Mouse (Mus musculus) CH12.LX (cell line): ENCODE data around the gene Rap1a. TPM values are rescaled to one million over a fixed set of nuclear protein-coding genes. Genes with fewer than 3 reads are reported as not detected.

Experiments
- DNase-seq: peaks from one replicate; pipeline ENCODE4 v3.0.0-alpha.2; 2013; ENCODE audit errors: extremely low read depth
- H3K27ac ChIP-seq: 2 replicates; pipeline ENCODE4 v1.5.1; 2012; ENCODE audit warnings: low read depth, mild to moderate bottlenecking, control low read depth, moderate library complexity; ENCODE audit not compliant: insufficient read depth
- H3K27me3 ChIP-seq: replicated peaks from 2 replicates; pipeline ENCODE3; 2012; ENCODE audit warnings: inconsistent platforms
- H3K36me3 ChIP-seq, 2 experiments: replicated peaks in 1 of 2; 2 replicates each; pipeline versions ENCODE3 to v1.6.1; 2012; ENCODE audit warnings: inconsistent platforms in 1 of 2, low read length in 1 of 2, mild to moderate bottlenecking in 1 of 2, mixed read lengths in 1 of 2, moderate library complexity in 1 of 2; ENCODE audit not compliant: control insufficient read depth in 1 of 2, insufficient read depth in 1 of 2
- H3K4me1 ChIP-seq, 2 experiments: 2 replicates each; pipeline ENCODE4 v1.6.1; 2012; ENCODE audit warnings: inconsistent platforms in 1 of 2, moderate library complexity in 1 of 2; ENCODE audit not compliant: insufficient read depth in 2 of 2, control insufficient read depth in 1 of 2
- H3K4me2 ChIP-seq: 2 replicates; pipeline ENCODE4 v1.6.1; 2012; ENCODE audit warnings: low read depth, mild to moderate bottlenecking, control low read depth; ENCODE audit not compliant: poor library complexity, insufficient read depth, severe bottlenecking
- H3K4me3 ChIP-seq, 3 experiments: fragments of 150-350 bp in 1 of 3; sonication (generic) in 1 of 3; replicated peaks in 1 of 3; 2 replicates each; pipeline versions ENCODE3 to v1.5.1; 2011 to 2012; ENCODE audit warnings: low read depth in 2 of 3, low read length in 2 of 3, mild to moderate bottlenecking in 2 of 3, moderate library complexity in 2 of 3, control low read depth in 1 of 3, improper control_type of control experiment in 1 of 3, inconsistent platforms in 1 of 3, mixed read lengths in 1 of 3; ENCODE audit not compliant: poor library complexity in 1 of 3
- H3K79me2 ChIP-seq: replicated peaks from 2 replicates; pipeline ENCODE4 v1.6.1; 2012; ENCODE audit warnings: mild to moderate bottlenecking, moderate library complexity; ENCODE audit not compliant: control insufficient read depth, poor library complexity, insufficient read depth, severe bottlenecking; ENCODE audit errors: extremely low read depth
- H3K9ac ChIP-seq: 2 replicates; pipeline ENCODE4 v1.6.1; 2012; ENCODE audit warnings: low read depth, mild to moderate bottlenecking, control low read depth, moderate library complexity; ENCODE audit not compliant: insufficient read depth
- H3K9me3 ChIP-seq: replicated peaks from 2 replicates; pipeline ENCODE3; 2012; ENCODE audit warnings: low read length, inconsistent platforms, mixed read lengths
- BHLHE40 ChIP-seq: IDR thresholded peaks from 2 replicates; pipeline ENCODE4 v1.6.1; 2011; ENCODE audit warnings: mild to moderate bottlenecking, low read depth, low read length, improper control_type of control experiment
- CHD1 ChIP-seq: IDR thresholded peaks from 2 replicates; pipeline ENCODE4 v1.6.1; 2012; ENCODE audit warnings: low read depth, low read length, improper control_type of control experiment, inconsistent platforms
- E2F4 ChIP-seq: IDR thresholded peaks from 2 replicates; pipeline ENCODE4 v1.6.1; 2011; ENCODE audit warnings: low read depth, low read length, improper control_type of control experiment; ENCODE audit not compliant: insufficient replicate concordance
- EP300 ChIP-seq: IDR thresholded peaks from 2 replicates; pipeline ENCODE4 v1.6.1; 2011; ENCODE audit warnings: low read length, improper control_type of control experiment
- GABPA ChIP-seq: IDR thresholded peaks from 2 replicates; pipeline ENCODE4 v1.6.1; 2012; ENCODE audit warnings: low read depth, low read length, improper control_type of control experiment, inconsistent platforms; ENCODE audit not compliant: insufficient replicate concordance
- HCFC1 ChIP-seq: IDR thresholded peaks from 2 replicates; pipeline ENCODE4 v1.6.1; 2012; ENCODE audit warnings: low read depth, mild to moderate bottlenecking, inconsistent platforms, low read length, improper control_type of control experiment
- JUND ChIP-seq: conservative IDR thresholded peaks from 2 replicates; pipeline ENCODE4 v1.6.1; 2011; ENCODE audit warnings: low read depth, low read length, improper control_type of control experiment
- KAT2A ChIP-seq: IDR thresholded peaks from 2 replicates; pipeline ENCODE4 v1.6.1; 2012; ENCODE audit warnings: low read length, improper control_type of control experiment, inconsistent platforms; ENCODE audit not compliant: insufficient replicate concordance
- MAFK ChIP-seq: IDR thresholded peaks from 2 replicates; pipeline ENCODE4 v1.6.1; 2011; ENCODE audit warnings: low read length, improper control_type of control experiment; ENCODE audit not compliant: insufficient replicate concordance
- MAX ChIP-seq: IDR thresholded peaks from 2 replicates; pipeline ENCODE4 v1.6.1; 2011; ENCODE audit warnings: low read length, improper control_type of control experiment
- MAZ ChIP-seq: IDR thresholded peaks from 2 replicates; pipeline ENCODE4 v1.6.1; 2012; ENCODE audit warnings: low read depth, mild to moderate bottlenecking, inconsistent platforms, low read length, improper control_type of control experiment, moderate library complexity
- MXI1 ChIP-seq: IDR thresholded peaks from 2 replicates; pipeline ENCODE4 v1.6.1; 2011; ENCODE audit warnings: mild to moderate bottlenecking, low read depth, low read length, improper control_type of control experiment
- POLR2A ChIP-seq: IDR thresholded peaks from 2 replicates; pipeline ENCODE4 v1.6.1; 2011; ENCODE audit warnings: low read depth, mild to moderate bottlenecking, improper control_type of control experiment, low read length
- POLR2AphosphoS2 ChIP-seq: IDR thresholded peaks from 2 replicates; pipeline ENCODE4 v1.6.1; 2011; ENCODE audit warnings: low read depth, low read length, improper control_type of control experiment
- RCOR1 ChIP-seq: conservative IDR thresholded peaks from 2 replicates; pipeline ENCODE4 v1.6.1; 2012; ENCODE audit warnings: low read depth, mild to moderate bottlenecking, inconsistent platforms, low read length, improper control_type of control experiment
- TCF12 ChIP-seq: IDR thresholded peaks from 2 replicates; pipeline ENCODE4 v1.6.1; 2014; ENCODE audit warnings: low read depth, mild to moderate bottlenecking, inconsistent platforms, low read length, improper control_type of control experiment
- UBTF ChIP-seq: IDR thresholded peaks from 2 replicates; pipeline ENCODE4 v1.6.1; 2012; ENCODE audit warnings: low read depth, mild to moderate bottlenecking, inconsistent platforms, low read length, improper control_type of control experiment, moderate library complexity
- USF1 ChIP-seq: IDR thresholded peaks from 2 replicates; pipeline ENCODE4 v1.6.1; 2014; ENCODE audit warnings: low read depth, mild to moderate bottlenecking, inconsistent platforms, low read length, improper control_type of control experiment
- USF2 ChIP-seq: conservative IDR thresholded peaks from 2 replicates; pipeline ENCODE4 v1.6.1; 2011; ENCODE audit warnings: low read depth, low read length, improper control_type of control experiment
- ZKSCAN1 ChIP-seq: IDR thresholded peaks from 2 replicates; pipeline ENCODE4 v1.6.1; 2012; ENCODE audit warnings: low read depth, inconsistent platforms, low read length, improper control_type of control experiment, borderline replicate concordance
- dilution Hi-C: fragments of 300-500 bp; cut with MboI; formaldehyde crosslinking; loops from 2 replicates; pipeline ENCODE4 v1.14.3; 2020; ENCODE audit warnings: low sequenced_read_pairs; ENCODE audit not compliant: extremely low pct_unique_long_range_greater_than_20kb, extremely low pct_ligation_motif_present
- in situ Hi-C: fragments of 300-500 bp; cut with MboI; formaldehyde crosslinking; loops from 3 replicates; pipeline ENCODE4 v1.14.3; 2019; ENCODE audit warnings: low sequenced_read_pairs, low pct_ligation_motif_present, low pct_unique_long_range_greater_than_20kb, mixed read lengths
- polyA plus RNA-seq: library from polyadenylated mRNA; unstranded; fragments of >175 nt; gene quantifications from 2 replicates; pipeline ENCODE4 v1.2.1, GENCODE M21; 2012; ENCODE audit warnings: low read depth; ENCODE audit not compliant: insufficient read length
- total RNA-seq, 2 experiments: library from RNA; depleted of rRNA; stranded (reverse); fragments of 300-350 nt in 1 of 2; fragments of >200 nt in 1 of 2; gene quantifications; 2 replicates each; pipeline ENCODE4 v1.2.3; 2012 to 2014

The Rap1a gene
- total and polyA plus RNA-seq, 3 experiments: 63.3 to 250 (median 209) TPM

DNA sequence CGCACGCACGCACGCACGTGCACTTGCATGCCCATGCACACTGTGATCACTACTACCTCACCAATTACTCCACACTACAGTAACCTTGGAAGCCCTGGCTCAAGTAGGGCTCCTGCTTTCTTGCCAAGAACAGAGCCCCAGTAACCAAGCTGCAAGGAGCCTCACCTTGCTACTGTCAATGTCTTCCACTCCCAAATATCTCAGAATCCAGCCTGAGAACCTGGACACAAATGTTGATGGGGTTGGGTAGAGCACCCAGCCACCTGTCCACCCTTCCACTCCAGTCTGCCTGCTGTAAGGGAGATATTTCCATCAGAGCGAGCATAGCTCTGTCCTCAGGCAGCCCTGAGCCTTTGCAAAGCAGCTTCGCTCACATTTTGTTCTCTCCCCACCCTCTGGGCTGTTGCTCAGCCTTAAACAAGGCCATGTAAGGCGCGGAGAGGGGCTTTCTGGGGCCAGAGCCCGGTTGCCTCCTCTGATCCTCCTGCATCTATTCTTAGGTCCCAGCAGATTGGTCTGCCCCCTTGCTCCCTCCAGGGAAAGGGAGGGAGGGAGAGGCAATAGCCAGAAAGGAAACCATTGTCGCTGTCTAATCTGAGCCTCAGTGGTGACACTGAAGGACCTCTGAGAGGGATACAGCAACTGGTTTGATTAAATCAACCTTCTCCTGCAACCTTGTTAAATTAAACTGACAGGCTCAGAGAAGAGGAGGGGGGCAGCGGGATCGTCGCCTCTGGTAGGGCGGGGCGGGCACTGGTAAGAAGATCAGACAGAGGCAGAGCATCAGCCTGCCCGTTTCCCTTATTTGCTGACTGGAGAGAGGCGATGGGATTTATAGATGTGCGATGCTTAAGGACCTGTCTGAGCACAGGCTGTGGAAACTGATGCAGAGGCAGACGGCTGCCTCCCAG lies 105.4 kb downstream of the Rap1a start:
- Histone ChIP-seq H3K9me3 (no peaks in the 10 kb centered on the region), H3K27me3 (peaks cover 59% of the 10 kb centered on the region), H3K36me3 (no peaks in the 10 kb centered on the region), H3K4me2 (no peak overlapping the region), H3K9ac (no peak overlapping the region), H3K4me1 (no peaks in the 10 kb centered on the region), H3K4me3 (no peak overlapping the region), H3K27ac (no peak overlapping the region), H3K79me2 (no peaks in the 10 kb centered on the region)
- no peak for DNase-seq
- peak; percentile 39; the same call in 1 of the 2 replicates for TF ChIP-seq BHLHE40
- no peak for TF ChIP-seq USF1
- in situ Hi-C loops (loop anchor here (25.0 kb wide), 1 partner anchor 117 kb away; the partner anchor contains the start of gene Rap1a), dilution Hi-C loops (loop anchor here (25.0 kb wide), 1 partner anchor 217 kb away; no protein-coding TSS in a partner anchor)

DNA sequence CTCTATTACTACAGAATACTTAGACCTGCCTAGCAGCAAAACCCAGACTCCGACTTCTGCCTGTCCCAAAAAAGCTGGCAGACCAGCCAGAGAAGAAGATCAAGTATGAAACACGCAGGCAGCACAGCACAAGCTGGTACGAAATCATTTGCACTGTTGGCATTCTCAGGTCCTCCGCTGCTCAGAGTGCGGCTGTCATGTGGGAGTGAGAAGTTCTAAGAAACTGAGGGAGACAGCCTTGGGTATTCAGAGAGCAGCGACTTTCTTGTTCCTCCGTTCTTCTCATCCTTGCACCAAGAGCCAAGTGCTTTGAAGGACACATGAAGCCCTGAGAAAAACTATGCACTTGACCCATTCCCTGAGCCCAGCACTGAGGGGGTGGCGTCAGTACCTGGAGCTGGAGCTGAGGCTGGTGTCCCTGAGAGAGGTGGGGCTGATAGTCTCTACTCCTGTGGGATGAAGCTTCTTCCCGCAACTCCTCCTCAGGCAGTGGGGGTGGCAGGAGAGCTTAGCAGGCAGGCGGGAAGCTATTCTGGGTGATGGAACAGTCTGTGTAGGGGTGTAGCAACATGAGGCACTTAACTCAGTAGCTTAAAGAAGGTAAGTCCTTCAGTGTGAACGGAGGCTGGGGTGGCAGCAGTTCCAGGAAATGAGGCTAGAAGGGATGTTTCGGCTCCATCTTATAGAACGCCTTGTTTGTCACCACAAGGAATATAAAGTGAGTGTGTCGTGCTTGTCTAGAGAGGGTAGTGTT lies 107.6 kb downstream of the Rap1a start:
- peaks cover 3 to 4% of the 10 kb centered on the region in 2 experiments; a peak in 2 of 4 replicates for H3K4me1 ChIP-seq
- no peak for TF ChIP-seq USF2
- no peak for TF ChIP-seq RCOR1
- no peak for TF ChIP-seq POLR2A
- in situ Hi-C loops: loop anchor here (25.0 kb wide), 1 partner anchor 119 kb away; the partner anchor contains the start of gene Rap1a
- peaks cover 54% of the 10 kb centered on the region for H3K27me3 ChIP-seq
- dilution Hi-C loops: loop anchor here (25.0 kb wide), 1 partner anchor 219 kb away; no protein-coding TSS in a partner anchor
- H3K4me3 ChIP-seq: no peak overlapping the region
- no peak overlapping the region for H3K27ac ChIP-seq
- H3K4me2 ChIP-seq: no peak overlapping the region
- no peak overlapping the region for H3K9ac ChIP-seq
- H3K9me3 ChIP-seq: no peaks in the 10 kb centered on the region
- H3K36me3 ChIP-seq: no peaks in the 10 kb centered on the region
- DNase-seq: no peak
- H3K79me2 ChIP-seq: no peaks in the 10 kb centered on the region

DNA sequence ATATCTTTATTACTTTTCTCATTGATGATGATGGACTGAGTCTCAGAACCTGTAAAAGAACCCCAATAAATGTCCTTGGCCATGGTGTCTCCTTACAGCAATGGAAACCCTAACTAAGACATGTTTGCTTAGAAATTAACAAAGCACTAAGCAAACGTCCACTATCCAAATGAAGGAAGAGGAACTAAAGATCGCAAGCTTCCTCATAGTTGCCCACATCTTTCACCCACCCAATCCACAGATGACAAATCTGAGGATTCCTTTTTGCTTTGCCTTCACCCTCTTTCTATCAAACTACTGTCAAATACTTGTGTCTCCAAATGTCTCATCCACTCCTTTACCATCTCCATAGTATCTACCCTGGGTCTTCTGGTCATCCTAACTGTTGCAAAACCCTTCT lies 112.6 kb downstream of the Rap1a start:
- peaks cover 18% of the 10 kb centered on the region for H3K27me3 ChIP-seq
- dilution Hi-C loops: loop anchor here (25.0 kb wide), 1 partner anchor 224 kb away; no protein-coding TSS in a partner anchor
- H3K27ac ChIP-seq: no peak overlapping the region
- peaks cover 10 to 15% of the 10 kb centered on the region in 2 experiments for H3K36me3 ChIP-seq
- no peaks in the 10 kb centered on the region for H3K9me3 ChIP-seq
- H3K4me3 ChIP-seq: no peak overlapping the region
- no peak for DNase-seq
- peak overlapping the region; percentile 80; the same call in 1 of the 2 replicates for H3K4me2 ChIP-seq
- H3K4me1 ChIP-seq: peaks cover 4 to 21% of the 10 kb centered on the region in 2 experiments; a peak in 3 of 4 replicates
- TF ChIP-seq MXI1: no peak
- TF ChIP-seq E2F4: no peak
- TF ChIP-seq BHLHE40: no peak
- no peak for TF ChIP-seq MAFK
- TF ChIP-seq KAT2A: no peak
- no peak for TF ChIP-seq HCFC1
- TF ChIP-seq USF2: no peak
- TF ChIP-seq EP300: no peak
- TF ChIP-seq ZKSCAN1: no peak
- TF ChIP-seq MAZ: no peak
- no peak for TF ChIP-seq JUND
- no peak for TF ChIP-seq MAX
- TF ChIP-seq GABPA: no peak
- no peak for TF ChIP-seq CHD1
- no peak for TF ChIP-seq POLR2A
- TF ChIP-seq USF1: no peak
- TF ChIP-seq TCF12: no peak
- no peak for TF ChIP-seq UBTF
- TF ChIP-seq POLR2AphosphoS2: no peak
- H3K9ac ChIP-seq: no peak overlapping the region
- in situ Hi-C loops: loop anchor here (5.0 to 25.0 kb wide), 3 partner anchors 34 to 209 kb away; partner anchors contain the start of gene Rap1a
- peaks cover 22% of the 10 kb centered on the region for H3K79me2 ChIP-seq
